Mouse (Mus musculus): ENCODE measurements around the gene Ttll12.

The Ttll12 gene

GRCm38 (mm10) chr15:83602372-83603045 is 7.6 kb upstream of the Ttll12 start:
- POLR2A ChIA-PET = interaction anchor here in 1 of 4 experiments (0.5 to 0.6 kb wide), 2 partner anchors 29 to 219 kb away, joined by 3 to 4 read pairs; no protein-coding TSS in a partner anchor
- CTCF ChIA-PET = interaction anchor here in 1 of 4 experiments (0.7 to 1.1 kb wide), 2 partner anchors 8 to 251 kb away, joined by 3 read pairs; no protein-coding TSS in a partner anchor

DNA sequence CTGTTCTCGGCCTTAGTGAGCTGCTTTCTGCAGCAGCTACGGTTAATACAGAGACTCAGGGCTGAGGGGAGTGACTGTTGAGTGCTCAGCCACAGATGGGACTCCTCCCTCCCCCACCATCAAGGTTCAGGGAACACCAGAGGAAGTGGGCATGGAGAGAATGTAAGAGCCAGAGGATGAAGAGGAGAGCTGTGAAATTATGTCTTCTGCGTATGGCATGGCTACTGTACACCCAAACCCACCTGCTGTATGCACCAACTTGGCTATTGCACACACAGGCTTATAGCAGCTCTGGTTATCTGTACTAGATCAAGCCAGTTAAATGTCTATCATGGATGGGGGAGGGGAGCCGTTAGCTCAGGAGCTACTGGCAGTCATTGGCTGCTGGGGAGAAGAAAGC is 6.2 kb upstream of the Ttll12 start:
- CTCF ChIA-PET = no interaction called here
- POLR2A ChIA-PET = interaction anchor here in 2 of 4 experiments (0.6 to 2.1 kb wide), 6 partner anchors 8 to 219 kb away, joined by 3 to 7 read pairs (median 3); no protein-coding TSS in a partner anchor

DNA sequence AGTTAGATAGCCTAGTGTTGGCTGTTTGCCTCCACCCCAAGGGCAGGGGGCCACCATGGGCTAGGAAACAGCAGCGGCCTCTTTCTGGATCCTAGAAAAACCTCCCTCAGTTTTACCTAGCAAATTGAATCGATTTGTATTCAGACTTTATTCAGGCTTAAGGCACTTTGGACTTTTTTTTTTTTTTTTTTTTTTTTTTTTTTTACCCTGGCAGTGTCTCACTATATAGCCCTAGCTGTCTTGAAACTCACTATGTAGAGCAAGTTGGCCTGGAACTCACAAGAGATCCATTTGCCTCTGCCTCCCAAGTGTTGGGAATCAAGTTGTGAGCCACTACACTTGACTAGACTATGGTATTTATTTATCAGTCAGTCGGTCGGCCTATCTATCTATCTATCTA is 1.9 kb upstream of the Ttll12 start:
- ChIA-PET POLR2A (interaction anchor here in 1 of 4 experiments (1.3 kb wide), 1 partner anchor 11 kb away, joined by 3 read pairs; no protein-coding TSS in a partner anchor), CTCF (no interaction called here)

DNA sequence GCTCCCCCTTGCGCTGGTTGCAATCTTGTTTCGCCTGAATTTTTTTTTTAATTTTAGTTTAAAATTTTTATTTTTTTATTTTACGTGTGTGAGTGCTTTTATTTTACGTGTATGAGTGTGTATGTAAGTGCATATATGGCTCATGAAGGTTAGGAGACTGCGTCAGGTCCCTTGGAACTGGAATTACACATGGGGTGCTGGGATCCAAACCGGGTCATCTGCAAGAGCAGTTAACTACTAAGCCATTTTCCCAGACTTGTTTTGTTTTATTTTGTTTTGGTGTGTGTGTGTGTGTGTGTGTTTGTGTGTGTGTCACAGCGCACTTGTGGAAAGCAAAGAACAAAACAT is 381 bp upstream of the Ttll12 start:
- ChIA-PET POLR2A (interaction anchor here in 3 of 4 experiments (1.0 to 2.5 kb wide), 8 partner anchors 10 to 446 kb away, joined by 3 to 8 read pairs (median 5); partner anchors contain the start of gene Poldip3 (in 3 of the 3)), CTCF (interaction anchor here in 1 of 4 experiments (1.3 kb wide), 1 partner anchor 12 kb away, joined by 5 read pairs; no protein-coding TSS in a partner anchor)

GRCm38 (mm10) chr15:83593702-83594512 is 1.1 kb downstream of the Ttll12 start:
- ChIA-PET CTCF (interaction anchor here in 2 of 4 experiments (0.7 to 2.0 kb wide), 7 partner anchors 8 to 263 kb away, joined by 3 to 12 read pairs (median 4); no protein-coding TSS in a partner anchor), POLR2A (interaction anchor here (0.7 to 2.5 kb wide), 27 partner anchors 8 to 464 kb away, joined by 3 to 9 read pairs (median 4); partner anchors contain the start of genes Poldip3 (in 2 of the 4), Mcat (in 1 of the 4) and Tspo (in 1 of the 4))

- ChIA-PET POLR2A (interaction anchor here in 3 of 4 experiments (0.6 to 2.4 kb wide), 13 partner anchors 7 to 1346 kb away, joined by 3 to 8 read pairs (median 4); no protein-coding TSS in a partner anchor), CTCF (interaction anchor here in 2 of 4 experiments (0.8 to 2.0 kb wide), 4 partner anchors 10 to 24 kb away, joined by 3 to 12 read pairs (median 8); no protein-coding TSS in a partner anchor)
These were observed 1.8 kb downstream of the Ttll12 start for GRCm38 (mm10) chr15:83593189-83593585.

GRCm38 (mm10) chr15:83592260-83593188 is 2.4 kb downstream of the Ttll12 start:
- ChIA-PET CTCF (interaction anchor here in 3 of 4 experiments (0.7 to 2.0 kb wide), 6 partner anchors 9 to 1310 kb away, joined by 3 to 12 read pairs (median 4); no protein-coding TSS in a partner anchor), POLR2A (interaction anchor here in 3 of 4 experiments (0.6 to 2.4 kb wide), 9 partner anchors 9 to 1346 kb away, joined by 3 to 8 read pairs (median 4); no protein-coding TSS in a partner anchor)

DNA sequence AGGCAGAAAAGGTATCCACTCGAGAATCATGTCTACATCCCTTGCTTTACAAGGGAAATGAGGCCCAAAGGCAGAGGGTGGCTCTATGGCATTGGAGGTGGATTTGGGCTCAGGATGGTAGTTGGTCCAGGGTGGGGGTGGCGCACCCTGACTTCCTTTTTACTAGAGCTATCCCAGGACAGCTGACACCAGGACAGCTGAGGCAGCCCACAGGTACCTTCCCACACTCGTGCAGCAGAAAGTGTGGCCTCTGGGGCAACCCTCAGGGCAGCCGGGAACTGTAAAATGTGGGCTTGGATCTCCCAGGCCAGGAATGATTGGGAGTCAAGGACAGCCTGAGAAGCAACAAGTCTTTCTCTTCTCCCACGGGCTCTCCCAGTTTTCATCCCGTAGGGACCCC is 3.2 kb downstream of the Ttll12 start:
- ChIA-PET POLR2A (interaction anchor here in 1 of 4 experiments (1.9 kb wide), 1 partner anchor 10 kb away, joined by 8 read pairs; no protein-coding TSS in a partner anchor), CTCF (interaction anchor here in 1 of 4 experiments (0.7 to 1.1 kb wide), 2 partner anchors 481 to 1311 kb away, joined by 3 to 4 read pairs; no protein-coding TSS in a partner anchor)

GRCm38 (mm10) chr15:83590841-83591240 is 4.1 kb downstream of the Ttll12 start:
- ChIA-PET POLR2A (no interaction called here), CTCF (interaction anchor here in 1 of 4 experiments (0.6 kb wide), 1 partner anchor 221 kb away, joined by 3 read pairs; no protein-coding TSS in a partner anchor)

GRCm38 (mm10) chr15:83584741-83585220 is 10.2 kb downstream of the Ttll12 start:
- POLR2A ChIA-PET = interaction anchor here in 3 of 4 experiments (0.9 to 1.5 kb wide), 5 partner anchors 9 to 435 kb away, joined by 3 to 5 read pairs (median 3); partner anchors contain the start of genes Mcat (in 1 of the 3) and Tspo (in 1 of the 3)
- CTCF ChIA-PET = interaction anchor here in 2 of 4 experiments (0.6 to 1.6 kb wide), 2 partner anchors 15 to 23 kb away, joined by 3 to 5 read pairs; no protein-coding TSS in a partner anchor

DNA sequence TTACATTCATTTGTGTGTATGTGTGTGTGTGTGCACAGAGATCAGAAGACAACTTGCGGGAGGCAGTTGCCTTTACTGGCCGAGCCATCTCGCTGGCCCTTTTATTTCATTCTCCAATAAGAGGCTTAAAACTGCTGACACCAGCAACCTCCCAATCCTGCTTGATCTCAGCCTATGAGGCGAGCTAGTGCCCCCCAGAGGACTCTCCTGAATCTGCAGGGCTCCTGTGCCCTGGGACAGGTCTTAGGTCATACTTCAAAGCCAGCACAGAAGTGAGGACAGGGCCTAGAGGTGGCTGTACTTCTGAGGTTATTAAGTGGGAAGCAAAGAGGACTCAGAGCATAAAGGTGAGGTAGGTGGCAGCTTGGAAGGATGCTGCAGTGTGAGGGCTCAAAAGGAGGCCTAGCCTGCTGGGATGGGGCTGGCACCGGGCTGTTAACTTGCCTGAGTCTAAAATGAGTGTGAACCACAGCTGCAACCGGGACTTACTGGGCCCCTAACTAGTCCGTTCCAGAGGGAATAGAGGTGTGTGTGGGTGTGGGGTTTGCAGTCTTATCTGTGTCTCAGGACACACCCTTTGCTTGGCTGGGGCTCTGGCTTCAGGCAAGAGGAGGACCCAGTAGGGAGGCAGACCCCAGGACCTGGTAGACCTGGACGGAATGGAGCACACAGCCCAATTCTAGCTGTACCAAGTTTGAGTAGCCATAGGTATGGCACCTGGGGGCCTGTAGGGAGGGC is 11.4 kb downstream of the Ttll12 start:
- CTCF ChIA-PET = interaction anchor here in 3 of 4 experiments (0.6 to 1.6 kb wide), 13 partner anchors 9 to 600 kb away, joined by 3 to 5 read pairs (median 3); partner anchors contain the start of gene Ttll12 (in 1 of the 3)
- POLR2A ChIA-PET = interaction anchor here in 3 of 4 experiments (0.6 to 1.6 kb wide), 5 partner anchors 11 to 228 kb away, joined by 3 to 6 read pairs (median 5); partner anchors contain the start of gene Ttll12 (in 1 of the 3)

DNA sequence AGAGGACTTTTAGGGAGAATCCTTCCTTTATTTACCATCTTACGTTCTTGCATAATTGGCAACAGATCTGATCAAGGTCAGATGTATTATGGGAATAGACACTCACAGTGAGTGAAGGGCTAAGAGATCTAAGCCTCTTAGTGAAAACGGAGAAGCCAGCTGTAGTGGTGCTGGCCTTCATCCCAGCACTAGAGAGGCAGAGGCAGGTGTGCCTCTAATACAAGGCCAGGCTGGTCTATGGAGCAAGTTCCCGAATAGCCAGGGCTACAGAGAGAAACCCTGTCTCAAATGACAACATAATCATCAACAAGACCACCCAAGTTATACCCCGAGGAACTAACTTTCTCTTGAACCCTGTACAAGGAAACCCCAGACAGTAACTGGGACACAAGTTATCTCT is 12.0 kb downstream of the Ttll12 start:
- ChIA-PET POLR2A (interaction anchor here in 2 of 4 experiments (1.2 to 1.6 kb wide), 4 partner anchors 11 to 19 kb away, joined by 3 to 6 read pairs (median 6); partner anchors contain the start of gene Ttll12 (in 1 of the 2)), CTCF (interaction anchor here in 2 of 4 experiments (0.6 to 1.6 kb wide), 10 partner anchors 12 to 601 kb away, joined by 3 to 5 read pairs (median 3); partner anchors contain the start of gene Ttll12 (in 1 of the 2))

GRCm38 (mm10) chr15:83576651-83577050 is 18.3 kb downstream of the Ttll12 start:
- POLR2A ChIA-PET = interaction anchor here in 2 of 4 experiments (1.2 to 1.6 kb wide), 3 partner anchors 12 to 21 kb away, joined by 3 to 4 read pairs (median 3); no protein-coding TSS in a partner anchor

GRCm38 (mm10) chr15:83575543-83575942 is 19.4 kb downstream of the Ttll12 start:
- CTCF ChIA-PET = interaction anchor here in 1 of 4 experiments (0.6 to 1.3 kb wide), 2 partner anchors 10 to 489 kb away, joined by 3 read pairs; no protein-coding TSS in a partner anchor
- POLR2A ChIA-PET = interaction anchor here in 2 of 4 experiments (0.7 to 2.0 kb wide), 6 partner anchors 10 to 151 kb away, joined by 3 to 5 read pairs (median 3); partner anchors contain the start of gene Mcat (in 1 of the 2)

More at GRCm38 (mm10) chr15:83576651-83577050, 18.3 kb downstream of the Ttll12 start:
- CTCF ChIA-PET = interaction anchor here in 1 of 4 experiments (1.3 kb wide), 1 partner anchor 9 kb away, joined by 3 read pairs; no protein-coding TSS in a partner anchor

GRCm38 (mm10) chr15:83574731-83575351 is 20.1 kb downstream of the Ttll12 start:
- ChIA-PET POLR2A (interaction anchor here in 2 of 4 experiments (0.7 to 2.0 kb wide), 7 partner anchors 9 to 150 kb away, joined by 3 to 6 read pairs (median 3); partner anchors contain the start of gene Mcat (in 1 of the 2)), CTCF (interaction anchor here in 2 of 4 experiments (0.6 to 1.8 kb wide), 3 partner anchors 11 to 489 kb away, joined by 3 to 5 read pairs (median 5); no protein-coding TSS in a partner anchor)
